Mouse (Mus musculus) lung, postnatal 0 days (tissue): ENCODE results near the gene Ms4a5.

Source experiments
- CTCF ChIP-seq: IDR thresholded peaks from 2 replicates; pipeline ENCODE4 v1.5.1; 2016; ENCODE audit warnings: antibody characterized with exemption, mild to moderate bottlenecking
- EP300 ChIP-seq: IDR thresholded peaks from 2 replicates; pipeline ENCODE4 v1.6.1; 2016; ENCODE audit warnings: antibody characterized with exemption, mild to moderate bottlenecking, control low read depth

DNA sequence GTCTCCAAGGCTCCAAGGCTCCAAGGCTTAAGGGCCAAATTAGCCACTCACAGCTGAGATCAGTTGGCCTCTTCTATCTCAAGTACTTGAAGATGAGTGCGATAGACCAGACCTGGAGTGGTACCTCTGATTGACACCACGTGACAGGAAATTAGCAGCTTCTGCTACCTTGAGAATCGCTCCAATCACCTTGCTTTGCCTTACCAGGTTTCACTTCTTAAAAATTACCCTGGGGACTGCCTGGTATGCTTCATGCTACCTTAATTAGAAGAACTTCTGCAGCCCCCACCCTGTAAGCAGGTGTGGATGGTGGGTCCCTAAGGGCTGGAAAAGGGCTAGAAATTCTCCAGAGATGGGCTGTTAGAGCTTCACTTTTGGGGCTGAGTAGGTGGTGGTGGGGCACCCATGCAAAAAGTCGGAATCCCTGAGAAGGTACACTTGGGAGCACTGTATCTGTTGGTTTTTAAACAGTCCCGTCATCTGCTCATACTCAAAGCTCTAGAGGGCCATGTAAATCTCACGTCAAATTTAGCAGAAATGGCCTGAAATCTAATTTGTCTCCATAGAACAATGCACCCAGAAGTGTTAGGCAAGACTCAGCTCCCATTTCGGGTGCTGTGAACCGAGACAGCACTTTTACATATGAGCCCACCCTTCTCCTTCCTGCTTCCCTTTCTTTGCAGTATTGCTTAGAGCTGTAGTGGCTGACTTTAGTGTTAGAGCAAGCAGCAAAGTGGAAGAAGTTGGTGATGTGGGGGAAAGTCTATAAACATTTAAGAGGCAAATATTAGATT lies 17.4 kb downstream of the Ms4a5 start, which contains the start of gene Ms4a1:
- TF ChIP-seq CTCF (no peak), EP300 (no peak)
